Mouse (Mus musculus): ENCODE measurements around the gene Zfp553.
A peak's percentile ranks its signal among the peaks of the same experiment; 100 is the strongest.

Gene Zfp553

DNA sequence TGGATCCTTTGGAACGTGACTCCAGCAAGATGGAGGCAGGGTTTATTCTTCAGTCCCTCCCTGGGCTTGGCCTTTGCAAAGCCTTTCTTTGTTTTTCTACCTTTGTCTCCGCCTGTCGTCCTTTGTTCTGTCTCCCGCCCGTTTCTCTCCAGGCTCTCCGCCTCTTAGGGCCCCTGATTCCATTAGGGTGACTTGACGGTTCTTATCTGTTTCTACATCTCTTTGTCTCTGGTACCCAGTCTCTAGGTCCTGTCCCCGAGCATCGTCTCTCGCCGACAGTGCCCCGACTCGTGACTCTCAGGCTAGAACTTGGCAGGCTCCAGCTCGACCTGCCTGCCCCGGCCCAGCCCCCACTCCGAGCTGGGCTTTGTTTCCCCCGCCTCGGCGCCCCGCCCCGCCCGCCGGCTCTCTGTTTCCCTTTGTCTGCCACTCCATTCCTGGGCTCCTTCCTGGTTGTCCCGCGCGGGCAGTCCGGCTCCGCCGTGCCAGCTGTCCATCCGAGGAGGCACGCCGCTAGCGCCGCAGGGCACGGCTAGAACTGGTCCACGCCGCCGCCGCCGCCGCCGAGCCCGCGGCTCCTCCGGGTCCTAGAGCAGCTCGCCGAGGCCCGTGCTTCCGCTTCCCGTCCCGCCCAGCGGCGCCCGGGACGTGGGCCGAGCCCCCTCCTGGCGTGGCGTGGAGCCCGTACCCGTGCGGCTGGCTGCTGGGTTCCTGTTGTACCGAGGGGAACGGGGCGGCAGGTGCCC is at the start of gene Zfp553, which contains the start of gene Sept1:
Gene Zfp553, plus strand, starts transcription at position 440 of the 746 bp plus-strand sequence.
Gene Sept1, minus strand, starts transcription at position 509 of the 746 bp plus-strand sequence.
- peak; percentile 89 for DNase-seq

DNA sequence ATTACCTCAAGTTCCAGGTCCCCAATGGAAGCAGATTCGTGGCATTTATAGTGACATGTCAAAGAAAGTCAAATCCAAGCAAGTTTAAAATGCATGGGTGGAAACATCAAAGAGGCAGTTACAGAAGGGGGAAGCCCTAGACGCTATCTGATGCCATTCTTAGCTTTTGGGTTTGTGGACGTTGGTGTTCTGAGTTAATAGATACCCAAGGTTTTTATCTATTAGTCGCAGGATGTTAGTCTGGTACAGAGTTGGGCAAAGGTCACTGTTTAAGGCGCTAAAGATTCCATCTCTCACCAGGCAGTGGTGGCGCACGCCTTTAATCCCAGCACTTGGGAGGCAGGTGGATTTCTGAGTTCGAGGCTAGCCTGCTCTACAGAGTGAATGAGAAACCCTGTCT is 49.5 kb upstream of the Zfp553 start:
- no peak for DNase-seq

DNA sequence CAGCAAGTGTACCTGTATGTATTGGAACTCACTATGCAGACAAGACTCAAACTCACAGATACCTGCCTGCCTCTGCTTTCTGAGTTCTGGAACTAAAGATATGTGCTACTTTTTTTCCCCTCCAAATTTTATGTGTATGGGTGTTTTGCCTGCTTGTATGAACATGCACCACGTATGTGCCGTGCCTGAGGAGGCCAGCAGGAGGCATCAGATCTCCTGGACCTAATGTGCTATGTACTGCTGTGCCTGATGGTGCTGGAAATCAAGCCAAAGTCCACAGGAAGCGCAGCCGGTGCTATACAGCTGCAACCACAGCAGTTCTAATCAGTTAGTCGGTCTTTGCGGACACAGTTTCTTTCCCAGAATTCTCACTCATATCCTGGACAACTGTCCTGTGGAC is 49.0 kb upstream of the Zfp553 start:
- DNase-seq, result peak; percentile 45

DNA sequence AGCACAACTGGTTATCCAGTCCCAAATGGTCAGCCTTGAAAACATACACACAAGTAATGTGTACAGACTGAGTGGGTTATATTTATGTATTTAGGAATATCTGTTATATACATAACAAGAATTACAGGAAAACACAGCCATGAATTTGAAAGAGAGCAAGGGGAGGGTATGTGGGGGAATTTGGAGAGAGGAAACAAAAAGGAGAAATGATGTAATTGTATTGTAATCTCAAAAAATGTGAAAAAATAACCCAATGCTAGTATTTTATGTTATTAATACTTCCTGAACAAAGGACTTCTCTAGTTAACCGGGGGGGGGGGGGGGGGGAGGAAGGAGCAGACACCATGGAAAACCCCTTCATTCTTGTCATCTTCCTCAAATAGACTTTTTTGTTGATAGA is 48.1 kb upstream of the Zfp553 start:
- no peak for DNase-seq

DNA sequence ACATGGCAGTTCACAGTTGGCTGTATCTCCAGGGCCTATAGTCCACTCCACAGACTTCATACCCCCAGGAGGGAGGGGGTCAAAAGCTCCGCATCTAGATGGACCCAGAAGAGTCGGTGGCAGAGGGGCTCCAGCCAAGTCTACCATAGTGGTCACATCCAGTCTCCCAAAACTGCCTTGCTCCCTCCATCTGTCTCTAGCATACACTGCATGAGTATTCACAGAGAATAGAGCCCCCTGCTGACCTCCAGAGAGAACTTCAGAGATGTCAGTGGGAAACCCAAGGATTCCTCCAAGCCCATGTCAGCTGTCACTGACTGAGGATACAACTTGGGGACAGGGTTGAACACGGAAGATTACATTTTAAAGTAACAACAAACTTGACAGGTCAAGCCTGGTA is 47.3 kb upstream of the Zfp553 start:
- DNase-seq, result peak; percentile 48

DNA sequence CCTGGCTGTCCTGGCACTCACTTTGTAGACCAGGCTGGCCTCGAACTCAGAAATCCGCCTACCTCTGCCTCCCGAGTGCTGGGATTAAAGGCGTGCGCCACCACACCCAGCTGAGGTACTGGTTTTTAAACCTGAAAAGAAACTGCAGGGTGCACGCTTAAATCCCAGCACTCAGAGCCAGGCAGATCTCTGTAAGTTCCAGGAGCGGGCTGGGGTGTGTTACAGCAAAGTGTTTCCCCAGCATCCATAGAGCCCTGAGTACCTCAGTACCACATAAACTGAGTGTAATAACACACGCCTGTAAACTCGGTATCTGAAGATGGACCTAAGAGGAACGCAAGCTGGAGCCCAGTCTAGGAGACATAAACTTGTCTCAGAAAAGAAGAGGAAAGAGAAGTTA is 45.5 kb upstream of the Zfp553 start:
- no peak for DNase-seq

DNA sequence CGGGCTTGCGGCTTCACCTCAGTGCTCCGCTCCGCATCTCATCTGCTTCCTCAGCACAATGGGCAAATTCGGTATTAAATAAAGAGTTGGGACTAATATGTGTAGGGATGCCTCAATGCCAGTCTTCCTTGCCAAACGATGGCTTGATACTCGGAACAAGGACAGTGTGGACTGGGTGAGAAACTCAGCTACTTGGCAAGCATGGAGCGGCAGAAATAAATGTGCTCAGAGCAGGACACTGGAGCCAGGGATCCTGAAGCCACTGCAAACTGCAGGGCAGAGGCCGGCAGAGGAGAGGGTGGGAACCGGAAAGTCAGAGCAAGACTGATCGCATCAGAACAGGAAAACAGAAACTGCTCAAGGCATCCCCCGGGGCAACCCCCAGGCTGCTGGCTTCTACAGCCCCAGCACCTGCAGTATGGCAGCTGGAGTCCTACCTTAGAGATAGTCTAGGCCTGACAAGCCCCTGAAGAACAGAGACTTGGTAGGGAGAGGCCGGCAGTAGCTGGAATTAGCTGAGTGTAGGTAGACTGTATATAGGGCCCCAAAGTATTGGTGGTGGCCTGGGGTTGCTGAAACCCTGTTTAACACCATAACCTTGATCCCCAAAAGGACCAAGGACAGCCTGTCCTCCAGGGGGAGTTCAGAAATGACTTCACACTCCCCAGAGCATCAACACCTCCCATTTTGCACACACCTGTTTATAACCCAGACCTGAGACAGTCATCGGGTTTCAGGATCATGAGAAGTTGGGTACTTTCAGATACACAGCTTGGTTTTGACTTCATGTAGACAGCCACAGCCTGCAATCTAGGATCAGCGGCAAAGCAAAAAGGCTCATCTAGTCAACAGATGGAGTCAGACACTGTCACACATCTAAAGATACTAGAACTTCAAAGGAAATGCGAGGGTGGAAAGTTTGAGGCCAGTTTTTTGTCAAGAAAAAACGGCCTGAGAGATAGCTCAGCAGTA is 44.3 kb upstream of the Zfp553 start:
- peak; percentile 68 for DNase-seq

DNA sequence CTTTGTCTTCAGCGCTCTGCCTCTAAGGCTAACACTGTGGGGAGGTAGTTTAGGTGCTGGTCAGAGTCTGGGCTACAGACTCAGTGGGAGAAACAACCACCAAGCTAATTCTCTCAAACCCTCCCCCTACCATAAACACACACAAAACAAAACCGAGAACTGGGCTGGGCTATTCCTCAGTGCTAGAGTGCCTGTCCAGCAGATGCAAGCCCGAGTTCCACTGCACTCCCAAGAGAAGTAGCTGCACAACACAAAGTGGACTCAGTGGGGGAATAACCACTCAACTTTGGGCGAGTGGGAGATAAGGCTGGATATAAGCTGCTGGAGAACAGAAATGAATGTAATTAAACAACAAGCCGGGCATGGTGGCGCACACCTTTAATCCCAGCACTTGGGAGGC is 42.2 kb upstream of the Zfp553 start:
- DNase-seq, result no peak

DNA sequence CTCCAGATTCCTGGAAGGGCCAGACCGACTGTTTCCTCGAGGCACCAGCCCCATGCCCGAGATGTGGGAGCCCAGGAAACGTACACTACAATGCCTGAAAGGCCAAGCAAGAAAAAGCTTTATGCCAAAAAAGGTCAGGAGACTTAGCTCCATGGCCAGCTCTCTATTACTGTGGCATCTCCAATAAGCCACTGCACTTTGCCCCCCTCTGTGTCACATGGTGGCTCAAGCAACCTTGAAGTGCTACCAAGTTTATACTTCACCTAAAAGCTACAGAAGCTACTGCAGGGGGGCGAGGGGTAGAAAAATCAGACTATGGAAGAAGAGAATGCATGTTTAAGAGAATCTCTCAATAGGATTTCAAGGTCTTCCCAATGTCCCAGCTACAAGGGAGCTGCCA is 39.9 kb upstream of the Zfp553 start:
- no peak for DNase-seq

DNA sequence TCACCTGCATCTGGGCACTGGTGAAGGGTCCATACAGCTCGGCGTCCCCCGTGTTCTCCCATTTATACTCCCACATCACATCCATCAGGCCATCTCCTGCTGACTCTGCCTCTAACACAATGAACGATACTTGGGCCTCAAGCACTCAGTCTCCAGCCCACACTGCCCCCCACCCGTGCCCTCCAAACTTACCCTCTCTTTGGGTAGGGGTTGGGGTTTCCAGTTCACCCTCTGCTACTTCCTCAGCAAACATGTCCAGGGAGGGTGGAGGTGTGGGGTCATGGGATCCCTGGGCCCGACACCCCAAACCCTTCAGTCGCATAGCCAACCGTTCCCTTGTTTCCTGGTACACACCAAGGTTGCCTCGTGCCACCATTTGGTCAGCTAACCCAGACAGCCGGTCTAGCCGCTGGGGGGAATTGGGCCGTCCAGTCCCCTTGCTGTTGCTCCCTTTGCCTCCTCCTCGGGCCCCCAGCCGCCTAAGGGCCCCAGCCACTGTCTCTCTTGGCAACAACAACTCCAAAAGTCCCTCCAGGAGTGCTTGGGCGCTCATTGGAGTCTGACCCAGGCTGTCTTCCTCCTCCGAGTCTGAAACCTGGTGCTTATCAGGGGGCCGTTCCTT is 38.7 kb upstream of the Zfp553 start:
- no peak for DNase-seq

DNA sequence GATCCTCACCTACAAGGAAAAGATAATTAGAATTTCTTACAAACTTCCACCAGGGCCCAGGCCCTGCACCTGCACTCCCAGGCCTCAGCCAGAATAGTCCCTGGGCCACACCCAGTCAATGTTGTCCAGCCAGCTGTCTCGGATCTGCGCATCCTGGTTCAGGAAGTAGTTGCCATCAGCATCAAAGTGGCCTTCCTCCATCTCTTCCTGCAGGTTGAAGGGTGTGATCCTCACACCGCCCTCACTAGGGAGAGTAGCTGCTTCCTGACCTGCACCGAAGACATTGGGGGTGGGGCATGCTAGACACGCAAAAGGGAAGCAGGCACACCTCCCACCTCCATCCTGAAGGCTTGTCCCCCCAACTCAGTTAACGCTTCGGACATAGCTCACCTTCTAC is 38.2 kb upstream of the Zfp553 start:
- no peak for DNase-seq

DNA sequence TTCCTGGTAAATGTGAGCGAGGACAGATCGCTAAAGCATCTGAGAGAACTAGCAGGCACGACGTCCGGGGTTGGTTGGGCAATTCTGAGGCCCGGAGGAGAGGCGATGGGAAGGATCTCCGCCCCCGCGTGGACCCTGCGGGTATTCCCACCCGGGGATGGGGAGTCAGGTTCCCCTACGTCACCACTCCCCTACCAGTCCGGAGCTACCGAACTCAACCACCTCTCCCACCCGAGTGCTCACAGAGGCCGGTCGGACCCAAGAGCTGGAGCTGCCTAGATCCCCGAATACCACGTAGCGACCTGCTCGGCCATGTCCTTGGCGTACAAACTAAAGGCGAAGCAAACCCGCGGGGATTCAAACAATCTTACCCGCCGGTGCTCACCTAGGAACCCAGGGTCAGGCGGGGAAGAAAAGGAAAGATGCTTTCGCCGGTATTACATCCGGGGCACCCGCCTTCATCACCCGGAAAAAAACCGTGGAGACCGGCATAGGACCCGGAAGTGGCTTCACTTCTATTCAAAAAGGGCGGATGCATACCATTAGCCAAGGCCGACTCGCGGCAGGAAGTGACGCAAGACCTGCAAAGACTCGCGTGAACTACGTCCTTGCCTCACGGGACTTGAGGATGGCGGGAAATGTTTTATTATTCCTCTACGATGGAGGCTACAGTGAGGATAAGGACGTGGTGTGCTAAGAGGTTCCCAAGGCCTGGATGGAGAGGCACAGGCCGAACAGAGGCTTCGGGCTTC is 37.1 kb upstream of the Zfp553 start, which contains the start of gene Cd2bp2:
Gene Cd2bp2, minus strand, starts transcription at position 507 of the 752 bp plus-strand sequence.
- peak; percentile 95 for DNase-seq

DNA sequence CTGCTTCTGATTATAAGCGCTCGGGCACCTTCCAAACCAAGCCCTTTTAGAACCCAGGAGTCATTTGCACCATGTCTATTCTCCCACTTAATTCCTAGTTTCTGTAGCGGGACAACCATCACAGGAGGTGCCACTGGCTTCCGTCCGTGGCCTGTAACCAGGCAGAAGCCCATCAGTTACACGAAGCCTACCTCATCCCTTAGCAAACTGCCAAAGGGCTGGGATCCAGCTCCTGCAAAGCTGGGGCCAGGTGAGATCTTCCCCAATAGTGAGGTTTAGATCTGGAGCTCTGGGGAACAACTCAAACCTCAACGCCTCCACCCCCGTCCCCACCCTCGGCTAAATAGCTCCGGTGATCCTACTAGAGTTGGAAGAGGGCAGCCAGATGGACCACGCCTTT is 36.4 kb upstream of the Zfp553 start:
- DNase-seq, result no peak

DNA sequence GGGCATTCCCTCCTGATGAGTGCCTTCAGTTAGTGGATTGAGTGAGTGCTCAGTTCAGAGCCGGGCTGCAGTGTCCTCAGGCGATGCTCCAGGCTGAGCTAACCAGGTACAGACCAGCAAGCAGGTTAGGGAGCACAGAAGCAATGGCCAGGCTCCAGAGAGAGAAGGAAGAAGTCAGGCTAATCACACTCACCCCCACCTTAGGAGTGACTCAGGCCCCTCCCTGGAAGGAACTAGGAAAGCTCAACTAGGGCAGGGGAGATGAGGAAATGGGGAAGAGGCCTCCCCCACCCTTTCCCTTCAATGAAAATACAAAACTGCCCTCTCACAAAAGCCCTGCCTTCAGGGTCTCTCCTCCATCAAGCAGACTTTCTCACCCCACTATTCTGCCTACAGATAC is 26.3 kb upstream of the Zfp553 start:
- DNase-seq, result no peak

DNA sequence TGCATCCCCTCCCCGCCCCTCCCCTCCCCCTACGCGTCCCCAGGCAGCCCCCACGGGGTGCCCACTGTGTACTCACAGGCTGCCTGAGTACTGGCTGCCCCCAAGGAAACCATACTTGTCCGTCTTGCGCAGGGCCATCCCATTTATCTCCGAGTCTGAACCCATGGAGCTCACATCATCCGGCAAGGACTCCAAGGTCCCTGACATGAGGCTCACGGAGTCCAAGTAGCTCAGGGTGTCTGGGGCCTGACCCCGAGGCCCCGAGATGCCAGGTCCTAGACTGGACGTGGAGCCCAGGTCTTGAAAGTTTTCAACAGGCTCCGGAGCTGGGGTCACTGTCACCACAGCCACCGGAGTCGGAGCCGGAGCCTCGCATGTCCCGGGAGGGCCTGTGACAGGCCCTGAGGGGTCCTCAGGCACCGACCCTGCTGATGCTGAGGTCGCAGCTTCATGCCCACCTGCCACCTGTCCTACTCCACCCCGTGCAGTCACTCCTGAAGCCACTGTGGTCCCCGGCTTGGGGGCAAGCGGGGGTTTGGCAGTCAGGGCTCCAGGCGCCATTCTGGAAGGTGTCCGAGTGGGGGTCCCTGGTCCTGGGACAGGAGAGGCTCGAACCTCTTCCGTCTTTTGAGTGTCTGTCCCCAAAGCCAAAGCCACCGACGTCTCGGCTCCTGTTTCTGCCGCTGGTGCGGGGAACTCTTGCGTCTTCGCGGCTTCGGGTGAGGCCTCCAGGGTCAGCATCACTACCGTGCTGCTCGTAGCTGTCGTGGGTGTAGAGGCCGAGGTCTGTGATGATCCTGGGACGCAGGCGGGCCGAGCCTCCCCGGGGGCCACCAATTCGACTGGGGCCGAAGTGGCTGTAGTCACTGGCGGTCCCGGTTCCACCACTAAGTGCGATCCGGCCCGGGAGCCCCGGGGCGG is 25.2 kb upstream of the Zfp553 start:
- DNase-seq, result no peak

DNA sequence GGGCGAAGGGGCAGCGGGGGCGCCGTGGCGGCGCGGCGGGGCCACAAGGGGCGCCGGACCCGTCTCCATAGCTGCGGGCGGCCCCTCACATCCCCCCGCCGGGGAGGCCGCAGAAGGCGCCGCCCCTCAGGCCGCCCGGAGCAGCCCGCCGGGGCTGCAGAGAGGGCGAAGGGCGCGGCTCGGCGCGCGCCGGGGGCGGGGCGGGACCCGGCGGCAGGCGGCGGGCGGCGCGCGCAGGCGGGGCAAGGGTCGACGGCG is 24.6 kb upstream of the Zfp553 start, which contains the start of gene Tbc1d10b:
Gene Tbc1d10b, minus strand, starts transcription at position 174 of the 258 bp plus-strand sequence.
- DNase-seq, result no peak

DNA sequence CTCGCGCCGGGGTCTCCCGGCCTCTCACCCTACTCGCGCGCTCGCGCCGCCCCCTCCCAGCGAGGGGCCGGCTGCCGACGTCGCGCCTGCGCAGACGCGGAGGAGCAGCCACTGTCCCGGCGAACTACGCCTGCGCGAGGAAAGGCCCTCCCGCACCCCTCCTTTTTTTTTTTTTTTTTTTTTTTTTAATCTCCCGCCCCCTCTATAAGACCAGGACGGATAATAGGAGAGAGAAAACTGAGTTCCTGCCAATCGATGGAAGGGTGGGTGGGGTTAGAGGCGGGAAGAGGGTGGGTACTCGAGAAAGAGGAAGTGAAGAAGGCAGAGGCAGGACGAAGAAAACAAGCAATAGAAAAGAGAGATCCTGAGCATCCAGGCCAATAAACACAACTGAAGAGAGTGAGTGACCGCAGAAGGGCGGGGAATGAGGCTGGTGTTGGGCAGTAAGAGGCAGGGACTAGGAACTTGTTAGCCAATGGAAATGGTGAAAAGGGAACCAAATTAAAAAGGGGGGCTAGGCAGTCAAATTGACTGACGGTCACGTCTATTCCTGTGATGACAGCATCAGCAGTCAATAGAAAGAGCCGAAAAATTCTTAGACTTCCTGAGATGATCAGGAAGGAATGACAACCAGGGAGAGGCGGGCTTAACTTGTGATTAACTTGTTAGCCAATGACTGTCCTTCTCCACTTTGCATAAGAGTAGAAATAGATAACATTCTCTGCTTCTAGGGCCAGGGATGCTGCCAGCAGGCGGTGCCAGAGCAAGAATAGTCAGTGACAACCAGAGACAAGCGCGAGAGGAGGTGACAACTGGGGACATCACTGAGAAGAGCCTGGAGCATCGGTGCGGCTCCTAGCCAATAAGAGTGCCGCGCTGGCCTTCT is 24.1 kb upstream of the Zfp553 start, which contains the start of gene Mylpf:
Gene Mylpf, plus strand, starts transcription at position 338 of the 886 bp plus-strand sequence.
- DNase-seq, result peak; percentile 97

DNA sequence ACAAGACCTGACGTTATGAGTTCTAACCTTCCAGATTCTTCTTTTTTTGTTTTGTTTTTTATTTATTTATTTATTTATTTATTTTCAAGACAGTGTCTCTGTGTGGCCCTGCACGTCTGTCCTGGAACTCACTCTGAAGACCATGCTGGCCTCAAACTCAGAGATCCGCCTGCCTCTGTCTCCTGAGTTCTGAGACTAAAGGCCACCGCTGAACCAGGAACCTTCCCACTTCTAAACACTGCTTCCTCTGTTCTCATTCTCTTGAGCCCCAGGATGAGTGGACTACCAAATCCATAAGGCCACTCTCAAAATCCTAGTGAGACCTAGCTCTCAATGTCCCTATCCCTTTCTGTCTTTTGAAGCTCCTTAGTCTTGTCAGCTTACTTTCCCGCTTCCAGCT is 23.0 kb upstream of the Zfp553 start:
- DNase-seq, result no peak

DNA sequence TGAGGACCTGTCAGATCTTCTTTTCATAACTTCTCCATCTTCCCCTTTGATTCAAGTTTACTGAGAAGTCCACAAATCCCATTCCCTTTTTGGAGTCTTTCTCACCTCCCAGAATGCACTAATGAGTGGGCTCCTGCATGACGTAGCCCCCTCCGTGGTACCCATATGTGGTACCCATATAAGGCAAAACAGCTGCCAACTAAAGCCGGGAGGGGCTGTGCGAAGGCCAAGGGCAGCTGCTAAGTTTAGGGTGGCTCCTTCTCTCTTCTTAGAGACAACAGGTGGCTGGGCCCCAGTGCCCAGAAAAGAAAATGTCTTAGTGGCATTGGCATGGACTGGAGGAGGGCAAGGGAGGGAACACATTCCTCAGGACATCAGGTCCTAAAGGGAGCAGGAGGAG is 22.6 kb upstream of the Zfp553 start:
- DNase-seq, result peak; percentile 64

DNA sequence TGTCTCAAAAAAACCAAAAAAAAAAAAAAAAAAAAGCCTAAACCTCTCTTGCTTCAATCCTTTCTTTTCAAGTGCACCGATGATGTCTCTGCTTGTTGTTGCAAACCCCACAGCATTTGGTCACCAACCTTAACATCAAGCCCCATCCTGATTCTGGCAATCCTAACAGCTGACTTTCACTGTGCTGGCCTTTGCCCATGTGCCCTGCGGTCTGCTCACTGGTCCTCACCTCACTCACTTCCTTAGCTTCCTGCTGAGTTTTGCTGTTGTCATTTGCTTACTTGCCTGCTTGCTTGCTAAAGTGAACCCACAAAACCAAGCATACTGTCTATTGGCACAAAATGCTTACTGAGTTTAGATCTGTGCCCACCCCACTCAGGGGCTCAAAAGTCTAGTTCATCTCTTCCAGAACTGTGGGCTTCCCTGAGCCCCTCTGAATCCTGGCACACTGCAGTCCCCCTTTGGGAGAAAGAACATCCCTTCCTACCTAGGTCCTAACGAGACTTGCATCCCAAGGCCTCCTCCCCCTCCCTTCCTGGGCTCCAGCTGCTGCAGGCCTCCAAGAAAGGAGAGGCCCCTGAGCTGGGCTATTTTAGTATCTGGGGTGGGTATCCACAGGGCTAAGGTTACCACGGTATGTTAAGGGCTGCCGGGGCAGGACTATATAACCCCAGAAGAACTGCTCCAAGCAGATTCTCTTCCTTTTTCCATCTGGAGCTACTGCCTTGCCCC is 21.7 kb upstream of the Zfp553 start:
- DNase-seq, result no peak
